Mouse (Mus musculus) heart, adult 2 months (tissue): Measurements from ENCODE around the gene Fancd2os.

ENCODE experiments used
- CTCF ChIP-seq: fragments of 200-600 bp; IDR thresholded peaks from 2 replicates; pipeline ENCODE4 v1.8.1; 2022; ENCODE audit warnings: antibody characterized with exemption, mild to moderate bottlenecking, moderate library complexity
- EP300 ChIP-seq: fragments of 200-500 bp; IDR thresholded peaks from 2 replicates; pipeline ENCODE4 v1.6.1; 2011; ENCODE audit warnings: low read depth, low read length, control low read depth; ENCODE audit not compliant: insufficient read depth

DNA sequence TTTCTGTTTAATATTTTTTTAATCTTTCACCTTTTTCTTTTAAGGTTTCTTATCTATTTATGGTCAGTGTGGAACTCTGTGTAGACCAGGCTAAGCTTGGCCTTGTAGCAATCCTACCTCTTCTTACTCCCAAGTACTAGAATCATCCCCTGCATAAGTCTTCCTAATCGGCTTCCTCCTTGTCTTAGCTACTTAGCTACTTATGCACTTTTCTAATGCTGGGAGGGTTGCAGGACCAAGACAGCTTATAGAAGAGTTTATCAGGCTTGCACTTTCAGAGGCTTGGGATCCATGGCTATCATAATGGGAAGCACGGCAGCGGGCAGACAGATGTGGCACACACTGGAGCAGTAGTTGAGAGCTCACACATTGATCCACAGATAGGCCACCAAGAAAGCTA, 21.2 kb downstream of the Fancd2os start:
- TF ChIP-seq EP300 (no peak), CTCF (no peak)
